Mouse (Mus musculus) embryonic facial prominence, embryonic 15.5 days (tissue): Measurements from ENCODE around the gene Kdm2b. TPM values are rescaled to one million over a fixed set of nuclear protein-coding genes. Genes with fewer than 3 reads are reported as not detected.

ENCODE experiments used
- ATAC-seq: fragments of 200-750 bp; cut with Nextera tagmentation; 2 replicates; pipeline ENCODE4 v1.8.0; 2017; ENCODE audit warnings: low read depth, moderate TSS enrichment; ENCODE audit not compliant: insufficient number of reproducible peaks, low FRiP score, low TSS enrichment
- H3K27ac ChIP-seq: fragments of 300-500 bp; sonication (generic); replicated peaks from 2 replicates; pipeline ENCODE4 v1.5.1; 2015; ENCODE audit warnings: mild to moderate bottlenecking, inconsistent platforms
- H3K27me3 ChIP-seq: fragments of 300-500 bp; sonication (generic); 2 replicates; pipeline ENCODE4 v1.6.1; 2015; ENCODE audit warnings: inconsistent platforms
- H3K36me3 ChIP-seq: fragments of 300-500 bp; sonication (generic); 2 replicates; pipeline ENCODE4 v1.6.1; 2015; ENCODE audit warnings: mild to moderate bottlenecking, inconsistent platforms
- H3K4me1 ChIP-seq: fragments of 300-500 bp; sonication (generic); 2 replicates; pipeline ENCODE4 v1.6.1; 2015; ENCODE audit warnings: inconsistent platforms
- H3K4me2 ChIP-seq: fragments of 300-500 bp; sonication (generic); replicated peaks from 2 replicates; pipeline ENCODE4 v1.6.1; 2015; ENCODE audit warnings: mild to moderate bottlenecking, inconsistent platforms
- H3K4me3 ChIP-seq: fragments of 300-500 bp; sonication (generic); replicated peaks from 2 replicates; pipeline ENCODE4 v1.5.1; 2015; ENCODE audit warnings: mild to moderate bottlenecking, inconsistent platforms
- H3K9ac ChIP-seq: fragments of 300-500 bp; sonication (generic); 2 replicates; pipeline ENCODE4 v1.6.1; 2015; ENCODE audit warnings: inconsistent platforms
- H3K9me3 ChIP-seq: fragments of 300-500 bp; sonication (generic); replicated peaks from 2 replicates; pipeline ENCODE4 v1.6.1; 2016; ENCODE audit warnings: inconsistent platforms
- WGBS: fragments of 180-500 bp; shearing (Covaris S2); methylation state at CpG from one replicate; pipeline ENCODE4 v1.1.7; 2015; 5-methylcytosine and 5-hydroxymethylcytosine counted together
- polyA plus RNA-seq: library from polyadenylated mRNA; unstranded; fragments of >200 nt; fragmentation: Nextera tagmentation; extraction: Ambion mirVana; gene quantifications from 2 replicates; pipeline ENCODE4 v1.2.1, GENCODE M21; 2015

Gene Kdm2b
- 42.9 and 43.9 TPM in 2 replicates for polyA plus RNA-seq

GRCm38 (mm10) chr5:122989551-122990330 lies at the start of gene Kdm2b:
TSS of gene Kdm2b (minus strand) at chr5:122989823.
- no peaks in the 10 kb centered on the region for H3K27me3 ChIP-seq
- peak within 1 kb of the TSS; percentile 99 for H3K4me2 ChIP-seq
- peaks cover 42% of the 10 kb centered on the region for H3K4me1 ChIP-seq
- H3K9ac ChIP-seq = peak within 1 kb of the TSS; percentile 57
- H3K36me3 ChIP-seq = no peaks in the 10 kb centered on the region
- peak within 1 kb of the TSS; percentile 69 for H3K4me3 ChIP-seq
- ATAC-seq = peak; percentile 9; the same call in 1 of the 2 replicates
- H3K9me3 ChIP-seq = no peaks in the 10 kb centered on the region
- peak within 1 kb of the TSS; percentile 87 for H3K27ac ChIP-seq
- 7% methylated on average over 15 of the region's 15 CpGs for WGBS

GRCm38 (mm10) chr5:123039120-123039752 lies 49.6 kb upstream of the Kdm2b start:
- WGBS = 3% methylated on average over 25 of the region's 25 CpGs
- peak overlapping the region; percentile 56 for H3K4me2 ChIP-seq
- no peak overlapping the region for H3K27ac ChIP-seq
- no peak overlapping the region for H3K9ac ChIP-seq
- H3K4me1 ChIP-seq = 0 out of 2 replicates have a peak, but pooled peaks cover 7% of the 10 kb centered on the region
- no peaks in the 10 kb centered on the region for H3K27me3 ChIP-seq
- H3K36me3 ChIP-seq = no peaks in the 10 kb centered on the region
- H3K4me3 ChIP-seq = peak overlapping the region; percentile 34
- no peaks in the 10 kb centered on the region for H3K9me3 ChIP-seq
- ATAC-seq = no peak

GRCm38 (mm10) chr5:123038115-123038514 lies 48.5 kb upstream of the Kdm2b start:
- WGBS = 86% methylated on average over 5 of the region's 5 CpGs
- no peak for ATAC-seq

GRCm38 (mm10) chr5:123035564-123035963 lies 45.9 kb upstream of the Kdm2b start:
- Histone ChIP-seq H3K9me3 (no peaks in the 10 kb centered on the region), H3K36me3 (peaks cover 15% of the 10 kb centered on the region; the same call in 1 of the 2 replicates), H3K27me3 (no peaks in the 10 kb centered on the region), H3K4me1 (0 out of 2 replicates have a peak, but pooled peaks cover 7% of the 10 kb centered on the region), H3K27ac (no peak overlapping the region), H3K4me3 (no peak overlapping the region), H3K4me2 (no peak overlapping the region), H3K9ac (no peak overlapping the region)
- WGBS = 27% methylated on average over 6 of the region's 6 CpGs
- ATAC-seq = no peak

More at GRCm38 (mm10) chr5:123038115-123038514, 48.5 kb upstream of the Kdm2b start:
- Histone ChIP-seq H3K9me3 (no peaks in the 10 kb centered on the region), H3K4me2 (no peak overlapping the region), H3K4me1 (0 out of 2 replicates have a peak, but pooled peaks cover 7% of the 10 kb centered on the region), H3K27ac (no peak overlapping the region), H3K36me3 (no peaks in the 10 kb centered on the region), H3K4me3 (no peak overlapping the region), H3K27me3 (no peaks in the 10 kb centered on the region), H3K9ac (no peak overlapping the region)

GRCm38 (mm10) chr5:123035089-123035488 lies 45.5 kb upstream of the Kdm2b start:
- no peak for ATAC-seq
- no peaks in the 10 kb centered on the region for H3K27me3 ChIP-seq
- no peaks in the 10 kb centered on the region for H3K9me3 ChIP-seq
- no peak overlapping the region for H3K4me2 ChIP-seq
- peaks cover 20% of the 10 kb centered on the region; the same call in 1 of the 2 replicates for H3K36me3 ChIP-seq
- H3K9ac ChIP-seq = no peak overlapping the region
- 83% methylated on average over 4 of the region's 4 CpGs for WGBS
- 0 out of 2 replicates have a peak, but pooled peaks cover 7% of the 10 kb centered on the region for H3K4me1 ChIP-seq
- H3K27ac ChIP-seq = no peak overlapping the region
- H3K4me3 ChIP-seq = no peak overlapping the region

GRCm38 (mm10) chr5:123033646-123034160 lies 44.1 kb upstream of the Kdm2b start:
- Histone ChIP-seq H3K27me3 (no peaks in the 10 kb centered on the region), H3K9ac (no peak overlapping the region), H3K4me3 (no peak overlapping the region), H3K4me1 (0 out of 2 replicates have a peak, but pooled peaks cover under 1% of the 10 kb centered on the region), H3K4me2 (no peak overlapping the region), H3K36me3 (peaks cover 20% of the 10 kb centered on the region; the same call in 1 of the 2 replicates), H3K27ac (no peak overlapping the region), H3K9me3 (no peaks in the 10 kb centered on the region)
- no peak for ATAC-seq
- 58% methylated on average over 7 of the region's 7 CpGs for WGBS

- no peak for ATAC-seq
- peaks cover 24% of the 10 kb centered on the region; the same call in 1 of the 2 replicates for H3K36me3 ChIP-seq
- no peaks in the 10 kb centered on the region for H3K27me3 ChIP-seq
- no peak overlapping the region for H3K9ac ChIP-seq
- WGBS = 79% methylated on average over 3 of the region's 3 CpGs
- H3K4me1 ChIP-seq = peaks cover 10% of the 10 kb centered on the region
- no peaks in the 10 kb centered on the region for H3K9me3 ChIP-seq
- no peak overlapping the region for H3K27ac ChIP-seq
- no peak overlapping the region for H3K4me2 ChIP-seq
- no peak overlapping the region for H3K4me3 ChIP-seq
Observed at GRCm38 (mm10) chr5:123031312-123031711, 41.7 kb upstream of the Kdm2b start.

GRCm38 (mm10) chr5:123029729-123030128 lies 40.1 kb upstream of the Kdm2b start:
- Histone ChIP-seq H3K4me2 (no peak overlapping the region), H3K9me3 (no peaks in the 10 kb centered on the region), H3K27ac (no peak overlapping the region; the same call in 1 of the 2 replicates), H3K36me3 (peaks cover 24% of the 10 kb centered on the region; the same call in 1 of the 2 replicates), H3K4me1 (peaks cover 17% of the 10 kb centered on the region), H3K27me3 (no peaks in the 10 kb centered on the region), H3K9ac (no peak overlapping the region), H3K4me3 (no peak overlapping the region)
- no peak for ATAC-seq
- WGBS = 56% methylated on average over 7 of the region's 7 CpGs

GRCm38 (mm10) chr5:123027436-123027835 lies 37.8 kb upstream of the Kdm2b start:
- Histone ChIP-seq H3K27ac (no peak overlapping the region), H3K36me3 (peaks cover 23% of the 10 kb centered on the region; the same call in 1 of the 2 replicates), H3K4me3 (no peak overlapping the region), H3K4me1 (peaks cover 17% of the 10 kb centered on the region), H3K4me2 (no peak overlapping the region), H3K27me3 (no peaks in the 10 kb centered on the region), H3K9ac (no peak overlapping the region), H3K9me3 (no peaks in the 10 kb centered on the region)
- no peak for ATAC-seq
- WGBS = 51% methylated on average over 6 of the region's 6 CpGs

- Histone ChIP-seq H3K4me2 (no peak overlapping the region), H3K4me1 (peaks cover 17% of the 10 kb centered on the region), H3K4me3 (no peak overlapping the region), H3K9me3 (no peaks in the 10 kb centered on the region), H3K36me3 (peaks cover 15% of the 10 kb centered on the region; the same call in 1 of the 2 replicates), H3K27ac (no peak overlapping the region), H3K27me3 (no peaks in the 10 kb centered on the region), H3K9ac (no peak overlapping the region)
- 51% methylated on average over 6 of the region's 6 CpGs for WGBS
- ATAC-seq = no peak
Observed at GRCm38 (mm10) chr5:123026414-123026813, 36.8 kb upstream of the Kdm2b start.

- Histone ChIP-seq H3K9me3 (no peaks in the 10 kb centered on the region), H3K27ac (no peak overlapping the region; the same call in 1 of the 2 replicates), H3K4me3 (no peak overlapping the region), H3K9ac (no peak overlapping the region), H3K36me3 (peaks cover 4% of the 10 kb centered on the region; the same call in 1 of the 2 replicates), H3K27me3 (no peaks in the 10 kb centered on the region), H3K4me1 (peaks cover 17% of the 10 kb centered on the region), H3K4me2 (no peak overlapping the region)
- 82% methylated on average over 9 of the region's 9 CpGs for WGBS
- ATAC-seq = no peak
Observed at GRCm38 (mm10) chr5:123024965-123025573, 35.4 kb upstream of the Kdm2b start.
